Mouse (Mus musculus): ENCODE measurements around the gene Pogk.

- TF ChIP-seq MAFK (IDR thresholded peaks at IDR 0.05; ENCODE audit: insufficient read depth, low read depth, low read length) = no peak
- no peak for TF ChIP-seq ZNF384 (IDR thresholded peaks at IDR 0.05; ENCODE audit: low read depth, low read length)
- TF ChIP-seq HCFC1 (IDR thresholded peaks at IDR 0.05; ENCODE audit: borderline replicate concordance, insufficient read depth, low read length) = no peak
Measured at GRCm38 (mm10) chr1:166385431-166385830, 24.2 kb downstream of the Pogk start.

Measured in ES-E14 (cell line).